Mouse (Mus musculus) embryo, embryonic 10 days (tissue): ENCODE results near the gene Myh9.
"Not testable (repeated sequence)": the region's sequence is repeated elsewhere in the genome, so short reads cannot be mapped to it uniquely, and the experiment has no call there.

Source experiments
- DNase-seq: peaks from one replicate; pipeline ENCODE4 v3.0.0-alpha.2; 2015; ENCODE audit warnings: low spot score

Myh9 gene

DNA sequence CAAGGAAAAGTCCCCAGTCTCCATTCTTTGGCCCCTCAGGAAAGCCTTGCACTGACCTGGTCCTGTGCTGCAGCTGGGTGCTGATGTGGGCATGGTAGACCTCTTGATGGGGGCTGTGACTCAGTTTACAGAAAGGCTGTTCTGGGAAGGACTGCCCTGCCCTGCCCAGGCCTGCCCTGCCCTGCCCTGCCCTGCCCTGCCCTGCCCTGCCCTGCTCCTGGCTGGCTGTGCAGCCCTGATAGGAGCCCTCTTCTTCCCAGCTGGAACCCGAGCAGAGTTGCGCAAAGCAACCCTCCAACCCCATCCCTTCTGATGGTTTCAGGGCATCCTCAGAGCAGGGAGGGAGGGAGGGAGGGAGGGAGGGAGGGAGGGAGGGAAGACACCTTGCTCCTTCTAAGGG lies 86.8 kb downstream of the Myh9 start:
- no peak for DNase-seq

DNA sequence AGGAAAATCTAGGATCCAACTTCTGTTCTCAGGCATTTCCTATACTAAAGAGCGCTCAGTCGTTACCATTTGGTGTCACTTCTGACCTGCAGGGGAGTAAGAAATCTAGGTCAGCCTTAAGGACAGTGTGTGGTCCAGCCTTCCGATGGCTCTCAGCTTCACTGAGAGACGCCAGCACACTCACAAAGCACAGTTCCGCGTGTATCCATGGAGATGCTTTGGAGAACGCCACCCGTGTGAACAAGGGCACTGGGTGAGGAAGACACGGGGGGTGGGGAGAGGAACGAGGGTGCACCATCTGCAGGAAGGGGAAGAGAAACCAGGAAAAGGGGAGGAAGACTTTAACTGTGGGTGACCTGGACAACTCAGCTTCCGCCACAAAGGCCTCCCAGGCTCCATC lies 89.5 kb downstream of the Myh9 start:
- no peak for DNase-seq

DNA sequence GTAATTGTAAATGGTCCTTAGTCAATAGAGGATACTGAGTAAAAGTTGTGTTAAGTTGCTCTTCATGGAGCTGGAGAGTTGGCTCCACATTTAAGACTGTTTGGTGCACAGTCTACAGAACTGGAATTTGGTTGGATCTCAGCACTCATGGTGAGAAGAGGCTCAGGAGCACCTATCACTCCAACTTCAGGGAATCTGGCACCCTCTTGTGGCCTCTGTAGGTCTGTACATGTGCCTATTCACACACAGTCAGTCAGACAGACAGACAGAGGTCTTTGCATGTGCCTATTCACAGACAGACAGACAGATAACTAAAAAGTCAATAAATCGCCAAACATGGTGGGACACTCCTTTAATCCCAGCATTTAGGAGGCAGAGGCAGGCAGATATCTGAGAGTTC lies 91.5 kb downstream of the Myh9 start:
- peak; percentile 49 for DNase-seq

DNA sequence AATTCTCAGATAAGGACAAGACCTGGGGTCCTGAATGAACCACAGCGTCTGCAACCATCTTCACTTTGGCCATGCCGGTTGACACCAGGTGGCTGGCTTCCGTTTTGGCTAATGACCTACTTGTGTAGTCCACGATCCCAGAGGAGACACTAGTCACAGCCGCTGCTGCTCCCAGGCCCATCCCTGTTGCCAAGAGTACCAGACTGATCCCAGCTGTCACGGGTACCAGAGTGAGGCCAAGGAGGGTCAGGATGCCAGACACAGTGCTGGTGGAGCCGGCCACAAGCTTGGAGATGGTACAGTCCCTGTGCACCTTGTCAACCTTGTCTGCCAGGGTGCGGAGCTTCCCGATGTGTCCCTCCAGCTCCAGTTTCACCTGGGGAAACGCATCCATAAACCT lies 92.3 kb downstream of the Myh9 start:
- DNase-seq, result no peak

DNA sequence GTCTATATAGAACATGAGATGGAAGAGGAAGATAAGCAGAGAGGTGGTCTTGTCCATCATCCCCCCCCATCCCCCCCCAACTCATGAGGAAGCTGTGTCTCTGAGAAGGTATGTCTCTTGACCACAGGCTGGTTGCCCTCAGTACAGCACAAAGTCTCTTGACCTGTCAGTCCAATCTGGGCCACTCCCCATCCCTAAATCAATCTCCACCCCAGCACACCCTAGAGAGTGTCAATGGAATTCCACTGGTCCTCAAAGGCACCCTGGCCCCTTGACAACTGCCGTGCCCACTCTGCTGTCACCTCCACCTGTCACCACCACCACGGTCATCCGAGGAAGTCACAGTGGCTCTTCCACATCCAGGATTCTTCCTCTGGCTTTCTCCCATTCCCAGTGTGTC lies 93.6 kb downstream of the Myh9 start:
- DNase-seq, result no peak

DNA sequence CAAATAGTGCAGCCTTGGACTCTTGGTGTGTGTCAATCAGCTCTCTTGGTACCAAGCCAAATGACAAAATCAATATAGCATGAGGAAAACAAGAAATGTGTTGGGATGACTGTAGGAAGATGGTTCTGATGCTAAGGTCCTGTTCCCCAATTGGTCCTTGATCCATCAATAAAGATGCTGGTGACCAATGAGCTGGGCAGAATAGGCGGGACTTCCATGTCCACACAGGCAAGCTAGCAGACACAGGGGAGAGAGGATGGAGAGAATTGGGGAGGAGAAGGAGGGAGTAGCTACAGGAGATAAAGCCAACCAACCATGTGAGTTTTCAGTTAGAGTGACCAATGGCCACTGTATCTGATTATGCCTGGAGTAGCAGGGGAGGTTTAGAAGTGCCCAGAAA lies 95.6 kb downstream of the Myh9 start:
- DNase-seq, result no peak

DNA sequence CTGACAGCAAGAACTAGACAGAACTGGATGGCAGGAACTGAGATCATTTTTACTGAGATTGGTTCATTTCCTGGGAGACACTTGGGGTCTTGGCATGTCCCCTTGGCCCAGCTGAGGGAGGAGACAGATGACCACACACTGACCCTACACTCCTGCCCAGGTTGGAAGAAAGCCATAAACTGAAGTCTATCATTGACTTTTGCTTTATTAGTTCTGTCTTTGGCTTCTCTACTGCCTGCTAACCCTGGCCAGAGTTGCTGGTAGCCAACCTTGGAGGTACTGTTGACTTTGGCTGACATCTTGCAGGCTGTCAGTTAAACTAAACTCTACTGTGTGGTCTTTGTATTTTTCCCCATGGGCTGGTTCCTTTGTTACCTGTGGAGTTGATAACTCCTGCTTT lies 96.9 kb downstream of the Myh9 start:
- DNase-seq, result no peak

DNA sequence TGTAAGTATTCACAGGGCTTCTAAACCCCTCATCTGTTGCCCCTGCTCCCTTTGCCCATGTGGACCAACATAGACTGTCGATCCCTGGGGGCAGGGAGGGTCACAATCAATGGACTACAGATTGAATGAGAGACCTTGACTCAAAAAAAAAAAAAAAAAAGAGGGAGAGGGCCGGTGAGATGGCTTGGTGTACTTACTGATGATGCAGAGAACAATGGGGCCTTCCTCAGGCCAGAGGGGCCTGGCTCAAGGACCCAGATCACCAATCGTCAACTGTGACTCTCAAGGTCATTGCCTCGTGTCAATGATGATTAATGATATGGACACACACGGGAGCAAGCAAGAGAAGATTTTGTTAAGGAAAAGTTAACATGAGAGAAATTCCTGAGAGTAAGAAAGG lies 97.3 kb downstream of the Myh9 start:
- DNase-seq, result no peak

DNA sequence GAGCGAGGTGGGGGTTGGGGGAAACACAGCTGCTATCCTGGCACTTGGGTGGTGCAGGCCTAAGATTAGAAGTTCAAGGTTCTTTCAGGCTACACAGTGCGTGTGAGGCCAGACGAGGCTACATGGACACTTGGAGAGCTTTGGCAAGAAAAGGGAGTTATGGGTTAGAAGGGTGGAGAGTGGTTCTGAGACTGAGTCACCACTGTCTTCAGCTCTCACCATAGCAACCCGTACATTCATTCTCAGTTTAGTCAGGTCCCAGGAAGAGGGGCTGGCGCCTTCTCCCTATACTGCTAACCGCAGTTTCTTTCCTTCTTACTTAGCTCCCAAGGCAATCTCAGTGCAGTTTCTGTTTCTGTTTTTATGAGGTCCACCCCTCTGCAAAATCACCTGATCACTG lies 100.4 kb downstream of the Myh9 start:
- DNase-seq, result not testable (repeated sequence)

DNA sequence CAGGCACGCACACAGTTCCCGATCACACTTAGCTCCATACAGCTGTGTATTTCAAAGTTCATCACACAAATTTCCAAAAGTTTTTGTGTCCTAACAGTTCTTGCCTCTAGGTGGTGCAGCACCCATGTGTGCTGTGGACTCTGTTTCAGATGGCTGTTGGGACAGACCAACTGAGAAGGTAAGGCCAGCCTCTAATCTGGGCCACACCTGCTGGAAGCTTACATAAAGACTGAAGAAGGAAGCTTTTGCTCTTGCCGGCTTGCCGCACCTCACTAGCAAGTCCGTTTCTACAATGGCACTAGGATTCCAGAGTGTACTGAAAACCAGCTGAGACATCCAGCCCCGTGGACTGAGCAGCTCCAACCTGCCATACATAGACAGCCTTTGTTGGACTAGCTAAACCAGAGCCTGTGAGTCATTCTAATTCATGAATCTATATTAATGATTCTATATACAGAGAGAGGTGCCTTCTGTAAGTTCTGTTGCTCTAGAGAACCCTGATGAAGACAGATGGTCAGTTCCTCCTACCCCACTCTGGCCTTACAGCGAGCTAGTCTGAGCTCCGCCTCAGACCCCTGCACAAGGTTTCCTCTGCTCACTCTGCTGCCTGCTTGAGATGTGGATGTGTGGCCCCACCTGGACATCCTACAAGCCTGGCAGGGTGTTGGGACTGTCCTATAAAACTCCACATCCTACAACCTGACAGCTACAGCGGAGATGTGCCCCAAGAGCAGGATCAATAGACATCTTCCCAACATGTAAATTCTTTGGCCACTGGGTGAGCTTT lies 101.3 kb downstream of the Myh9 start:
- DNase-seq, result no peak

DNA sequence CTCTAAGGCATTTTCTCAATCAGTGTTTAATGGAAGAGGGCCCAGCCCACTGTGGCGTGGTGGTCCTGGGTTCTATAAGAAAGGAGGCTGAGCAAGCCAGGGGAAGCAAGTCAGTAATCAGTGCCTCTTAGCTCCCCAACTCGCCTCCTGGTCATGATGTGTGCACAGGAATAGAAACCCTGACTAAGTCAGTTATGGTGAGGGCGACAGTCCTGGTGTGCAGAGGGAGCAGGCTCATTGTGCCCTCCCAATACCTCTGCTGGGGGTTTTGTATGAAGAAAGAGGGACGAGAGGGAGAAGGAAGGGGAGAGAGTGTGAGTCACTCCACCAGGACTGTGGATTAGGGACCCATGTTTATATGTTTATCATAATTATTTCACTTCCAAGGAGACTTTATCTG lies 108.1 kb downstream of the Myh9 start:
- DNase-seq, result not testable (repeated sequence)

DNA sequence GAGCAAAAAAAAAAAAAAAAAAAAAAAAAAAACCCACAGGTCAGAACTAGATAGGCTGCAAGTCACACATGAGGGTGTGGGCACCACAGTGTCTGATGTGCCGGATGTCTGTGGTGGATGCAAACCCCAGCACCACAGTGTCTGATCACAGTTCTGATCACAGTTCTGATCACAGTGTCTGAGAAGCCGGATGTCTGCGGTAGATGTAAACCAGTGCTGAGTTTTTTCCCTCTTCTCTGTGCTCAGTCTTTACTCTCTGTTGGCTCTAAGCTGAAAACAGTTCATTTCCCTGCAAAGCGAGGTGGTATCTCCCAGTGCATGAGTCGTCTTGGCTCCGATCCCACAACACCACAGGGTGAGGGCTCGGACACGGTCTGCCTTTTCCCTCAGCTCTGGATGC lies 108.6 kb downstream of the Myh9 start:
- DNase-seq, result not testable (repeated sequence)

DNA sequence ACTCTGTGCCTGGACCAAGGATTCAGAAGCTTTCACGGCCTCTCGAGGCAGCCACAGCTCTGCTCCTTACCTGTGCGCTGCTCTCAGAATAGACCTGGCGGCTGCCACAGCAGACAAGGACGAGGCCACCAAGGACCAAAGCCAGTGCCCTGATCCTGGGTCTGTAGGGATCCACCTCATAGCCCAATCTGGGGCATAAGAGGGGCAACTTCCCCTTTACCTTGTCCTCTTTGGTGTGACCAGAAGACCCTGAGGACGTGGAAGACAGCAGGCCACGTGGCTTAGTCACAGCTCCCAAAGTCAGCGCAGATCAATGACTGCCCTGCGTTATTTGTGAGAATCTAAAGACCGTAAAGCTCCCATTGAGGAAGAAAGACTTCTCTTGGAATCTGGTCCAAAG lies 109.1 kb downstream of the Myh9 start:
- not testable (repeated sequence) for DNase-seq

DNA sequence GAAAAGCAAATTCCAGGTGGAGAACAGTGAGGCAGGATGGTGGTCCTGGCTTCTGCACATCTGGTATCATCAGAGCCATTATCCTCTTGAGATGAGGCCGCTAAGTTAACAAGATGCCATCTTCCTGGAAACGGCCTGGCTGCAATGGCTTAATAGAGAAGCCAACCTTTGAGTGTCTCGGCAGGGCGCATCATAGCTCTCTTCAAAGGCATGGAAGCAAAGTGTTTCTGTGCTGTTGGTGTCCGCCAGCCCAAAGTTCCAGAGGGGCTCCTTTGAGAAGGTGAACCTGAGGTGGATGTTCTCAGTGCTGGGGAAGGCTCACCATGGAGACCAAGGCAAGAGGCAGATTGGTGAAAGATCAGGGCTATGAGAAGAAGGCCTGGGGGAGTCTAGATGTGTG lies 110.4 kb downstream of the Myh9 start:
- DNase-seq, result no peak

DNA sequence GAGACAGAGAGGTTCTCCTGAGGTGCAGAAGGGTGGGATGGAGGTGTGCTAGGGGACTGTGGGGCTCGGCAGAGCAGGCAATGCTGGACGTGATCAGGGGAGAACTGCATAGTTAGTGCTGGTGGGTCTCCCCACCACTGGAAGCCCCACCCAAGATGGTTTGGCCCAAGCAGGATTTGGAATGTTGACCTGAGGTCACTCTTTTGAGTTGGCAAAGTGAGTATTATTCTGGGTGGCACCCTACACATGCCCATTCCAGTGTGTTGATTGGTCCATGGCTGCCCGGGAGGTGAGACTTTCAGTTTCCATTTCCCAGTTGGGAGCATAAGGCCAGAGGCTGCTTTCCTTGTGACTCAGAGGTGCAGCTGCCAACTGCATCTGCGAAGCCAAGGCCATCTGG lies 113.2 kb downstream of the Myh9 start, which contains the start of gene Apol9b:
TSS of gene Apol9b (plus strand) at position 301 of the 400 bp plus-strand sequence.
- not testable (repeated sequence) for DNase-seq

DNA sequence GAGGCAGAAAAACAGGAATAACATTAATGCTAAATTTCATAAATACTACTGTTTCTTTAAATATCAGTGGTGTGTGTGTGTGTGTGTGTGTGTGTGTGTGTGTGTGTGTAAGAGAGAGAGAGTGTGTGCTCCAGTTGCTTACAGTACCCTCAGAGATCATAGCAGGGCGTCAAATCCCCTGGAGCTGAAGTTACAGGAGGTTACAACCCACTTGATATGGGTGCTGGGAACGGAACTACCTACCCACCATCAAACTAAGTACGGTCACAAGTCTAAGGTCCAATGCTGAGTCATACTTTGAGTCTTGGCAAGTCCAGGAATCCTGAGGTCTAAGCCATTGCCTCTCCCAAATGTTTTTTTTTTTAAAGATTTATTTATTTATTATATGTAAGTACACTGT lies 114.2 kb downstream of the Myh9 start:
- not testable (repeated sequence) for DNase-seq

DNA sequence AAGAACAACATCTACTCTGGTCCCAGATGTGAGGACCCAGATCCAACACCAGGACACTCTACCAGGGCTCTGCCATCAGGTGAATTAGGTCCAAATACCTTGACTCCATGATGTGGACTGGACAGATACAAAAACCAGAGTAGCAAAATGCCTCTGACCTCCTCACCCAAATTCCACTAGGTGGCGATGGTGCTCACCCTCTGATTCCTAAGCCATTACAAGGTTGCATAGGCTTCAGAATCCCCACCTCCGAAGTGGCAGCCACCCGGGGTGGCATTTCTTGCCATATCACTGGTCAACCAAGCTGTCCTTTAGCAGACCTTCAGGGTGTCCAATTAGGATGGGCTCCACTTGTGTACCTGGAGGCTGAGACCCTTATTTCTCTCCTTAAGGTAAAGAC lies 114.8 kb downstream of the Myh9 start:
- DNase-seq, result not testable (repeated sequence)

DNA sequence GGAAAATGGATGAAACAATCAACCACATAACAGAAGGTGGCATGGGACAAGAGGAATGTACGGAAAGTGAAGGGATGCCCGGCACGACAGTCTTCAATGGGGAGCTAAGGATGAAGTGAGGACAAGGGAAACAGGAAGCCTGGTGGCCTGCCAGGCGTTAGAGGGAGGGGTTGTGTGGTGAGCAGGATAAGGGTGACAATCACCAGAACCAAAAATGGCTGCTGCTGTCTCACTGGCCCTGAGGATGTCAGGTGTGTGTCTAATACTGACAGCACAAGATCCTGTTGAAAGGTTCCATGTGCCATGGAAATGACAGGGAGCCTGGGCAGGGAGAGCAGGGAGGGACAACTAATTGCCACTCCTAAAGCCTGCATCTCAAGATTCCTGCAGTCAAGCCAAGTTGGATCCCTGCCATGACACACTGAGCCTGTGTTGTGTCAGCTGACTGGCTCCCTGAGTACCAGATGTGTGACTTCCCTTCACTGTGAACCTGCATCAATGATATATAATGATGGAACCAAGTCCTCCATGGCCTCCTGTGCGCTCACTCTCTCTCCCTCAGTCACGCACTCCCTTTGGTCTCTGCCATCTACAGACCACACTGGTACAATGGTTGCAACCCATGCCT lies 116.5 kb downstream of the Myh9 start:
- DNase-seq, result not testable (repeated sequence)

DNA sequence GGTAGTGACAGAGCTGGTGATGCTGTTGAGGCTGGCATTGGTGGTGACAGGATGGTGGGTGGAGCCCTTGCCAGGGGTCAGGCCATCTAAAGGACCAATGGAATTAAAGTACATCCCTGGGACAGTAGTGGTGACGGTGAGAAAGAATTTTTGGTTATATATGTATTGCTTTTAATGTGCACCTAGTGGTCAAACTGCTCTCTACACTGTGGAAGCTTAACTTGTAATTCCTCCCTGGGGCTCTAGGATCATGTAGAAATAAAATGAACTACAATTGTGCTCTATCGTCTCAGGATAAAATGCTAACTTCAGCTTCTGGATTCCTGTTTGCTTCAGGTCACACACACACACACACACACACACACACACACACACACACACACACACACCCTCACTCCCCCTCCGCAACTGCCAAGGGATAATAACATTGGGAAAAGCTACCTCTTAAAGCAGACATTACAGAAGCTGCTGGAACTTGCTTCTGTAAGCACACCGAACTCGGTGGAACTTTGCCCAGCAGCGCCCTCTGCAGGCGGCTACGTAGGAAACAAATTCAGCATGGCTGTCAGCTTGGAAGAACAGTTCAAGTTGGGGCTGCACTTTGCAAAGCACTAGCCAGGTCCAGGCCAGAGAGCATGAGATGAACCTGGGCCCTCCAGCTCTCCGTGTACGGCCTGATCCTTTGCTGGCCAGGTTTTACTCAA lies 117.6 kb downstream of the Myh9 start:
- not testable (repeated sequence) for DNase-seq

DNA sequence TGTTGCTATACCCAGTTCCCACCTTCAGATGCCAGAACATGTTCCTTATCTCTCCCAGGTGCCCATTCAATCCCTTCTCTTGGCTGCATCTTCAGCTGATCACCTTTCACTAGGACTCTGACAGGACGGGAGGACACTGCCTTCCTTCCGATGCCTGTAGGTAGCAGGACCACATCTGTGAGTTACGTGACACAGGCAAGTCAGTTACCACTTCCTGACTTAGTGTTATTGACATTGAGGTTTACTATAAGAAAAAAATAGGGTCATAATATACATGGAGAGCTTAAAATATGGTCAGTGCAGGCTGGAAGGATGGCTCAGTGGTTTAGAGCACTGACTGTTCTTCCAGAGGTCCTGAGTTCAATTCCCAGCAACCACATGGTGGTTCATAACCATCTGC lies 120.5 kb downstream of the Myh9 start:
- not testable (repeated sequence) for DNase-seq

DNA sequence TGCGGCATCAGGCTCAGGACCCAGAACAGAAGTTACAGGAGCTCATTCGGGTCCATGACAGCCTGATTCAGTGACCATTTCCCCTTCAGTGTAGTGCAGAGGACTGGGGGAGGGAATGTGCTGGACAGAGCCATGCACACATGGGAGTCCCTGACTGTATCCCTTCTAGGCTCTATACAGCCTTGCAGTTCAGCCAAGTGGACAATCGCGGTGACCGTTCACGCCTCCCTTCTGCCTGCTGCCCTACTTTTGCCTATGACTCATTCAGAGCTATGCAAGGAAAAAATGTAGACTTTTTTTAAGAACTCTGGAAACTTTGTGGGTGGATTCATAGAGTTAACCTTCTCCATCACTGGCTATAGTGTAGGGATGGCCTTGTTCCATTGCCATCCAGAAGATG lies 123.7 kb downstream of the Myh9 start:
- DNase-seq, result not testable (repeated sequence)
